Mouse (Mus musculus) limb, embryonic 15.5 days (tissue): ENCODE measurements around the gene Hoxa6. TPM values are rescaled to one million over a fixed set of nuclear protein-coding genes. Genes with fewer than 3 reads are reported as not detected.

Source experiments
- ATAC-seq: fragments of 200-750 bp; cut with Nextera tagmentation; 2 replicates; pipeline ENCODE4 v1.8.0; 2017; ENCODE audit warnings: low read depth, moderate TSS enrichment; ENCODE audit not compliant: insufficient number of reproducible peaks, low FRiP score, low TSS enrichment
- H3K27ac ChIP-seq: fragments of 300-500 bp; sonication (generic); 2 replicates; pipeline ENCODE4 v1.5.1; 2015; ENCODE audit warnings: moderate library complexity, mild to moderate bottlenecking, inconsistent platforms
- H3K27me3 ChIP-seq: fragments of 300-500 bp; sonication (generic); 2 replicates; pipeline ENCODE4 v1.6.1; 2015; ENCODE audit warnings: inconsistent platforms
- H3K36me3 ChIP-seq: fragments of 300-500 bp; sonication (generic); 2 replicates; pipeline ENCODE4 v1.6.1; 2015; ENCODE audit warnings: inconsistent platforms
- H3K4me1 ChIP-seq: fragments of 300-500 bp; sonication (generic); 2 replicates; pipeline ENCODE4 v1.6.1; 2015; ENCODE audit warnings: inconsistent platforms
- H3K4me2 ChIP-seq: fragments of 300-500 bp; sonication (generic); 2 replicates; pipeline ENCODE4 v1.6.1; 2015; ENCODE audit warnings: mild to moderate bottlenecking, inconsistent platforms
- H3K4me3 ChIP-seq: fragments of 300-500 bp; sonication (generic); 2 replicates; pipeline ENCODE4 v1.5.1; 2015; ENCODE audit warnings: mild to moderate bottlenecking, inconsistent platforms
- H3K9ac ChIP-seq: fragments of 300-500 bp; sonication (generic); 2 replicates; pipeline ENCODE4 v1.6.1; 2015; ENCODE audit warnings: inconsistent platforms
- H3K9me3 ChIP-seq: fragments of 300-500 bp; sonication (generic); 2 replicates; pipeline ENCODE4 v1.6.1; 2016; ENCODE audit warnings: inconsistent platforms
- WGBS: fragments of 180-500 bp; shearing (Covaris S2); methylation state at CpG from one replicate; pipeline ENCODE4 v1.1.7; 2015; 5-methylcytosine and 5-hydroxymethylcytosine counted together
- polyA plus RNA-seq: library from polyadenylated mRNA; unstranded; fragments of >200 nt; fragmentation: Nextera tagmentation; extraction: Ambion mirVana; gene quantifications from 2 replicates; pipeline ENCODE4 v1.2.1, GENCODE M21; 2015

Gene Hoxa6
- polyA plus RNA-seq, 1 experiment from 2014 or later, result 1.1 TPM

DNA sequence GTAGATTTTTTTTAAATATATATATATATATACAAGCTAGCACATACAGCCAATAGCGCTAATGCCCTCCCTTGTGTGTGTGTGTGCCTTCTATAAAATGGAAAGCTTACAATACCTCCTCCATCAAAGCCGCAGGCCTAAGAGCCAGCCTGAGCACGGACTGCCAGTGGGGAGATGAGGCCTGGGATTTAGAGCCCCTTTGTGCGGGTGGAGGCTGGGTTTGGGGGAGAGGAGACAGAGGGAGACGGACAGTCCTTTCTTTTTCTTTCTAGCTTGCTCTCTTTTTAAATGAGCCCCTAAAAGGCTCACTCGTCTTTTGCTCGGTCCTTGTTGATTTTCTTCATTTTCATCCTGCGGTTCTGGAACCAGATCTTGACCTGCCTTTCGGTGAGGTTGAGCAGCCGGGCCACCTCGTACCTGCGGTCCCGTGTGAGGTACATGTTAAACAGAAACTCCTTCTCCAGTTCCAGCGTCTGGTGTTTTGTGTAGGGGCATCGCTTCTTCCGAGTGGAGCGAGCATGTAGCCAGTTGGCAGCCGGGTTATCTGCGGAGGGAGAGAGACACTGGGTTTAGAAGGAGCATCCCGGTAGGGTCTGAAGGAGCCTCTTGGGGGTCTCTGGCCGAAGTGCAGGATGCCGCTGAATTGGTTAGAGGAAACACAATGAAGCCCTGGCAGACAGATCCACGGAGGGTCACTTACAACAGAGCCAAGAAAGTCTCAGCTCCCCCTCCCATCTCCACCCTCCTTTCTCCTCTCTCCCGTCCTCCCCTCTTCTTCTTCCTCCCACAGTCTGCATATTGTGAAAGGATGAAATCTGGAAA lies 15.6 kb upstream of the Hoxa6 start:
- Histone ChIP-seq H3K9me3 (no peaks in the 10 kb centered on the region), H3K4me1 (peaks cover 31% of the 10 kb centered on the region), H3K27ac (peak overlapping the region; percentile 95), H3K36me3 (no peaks in the 10 kb centered on the region), H3K4me2 (peak overlapping the region; percentile 86), H3K9ac (peak overlapping the region; percentile 83), H3K4me3 (peak overlapping the region; percentile 68), H3K27me3 (peaks cover 8% of the 10 kb centered on the region)
- ATAC-seq, result no peak
- WGBS, result 2% methylated on average over 24 of the region's 24 CpGs

DNA sequence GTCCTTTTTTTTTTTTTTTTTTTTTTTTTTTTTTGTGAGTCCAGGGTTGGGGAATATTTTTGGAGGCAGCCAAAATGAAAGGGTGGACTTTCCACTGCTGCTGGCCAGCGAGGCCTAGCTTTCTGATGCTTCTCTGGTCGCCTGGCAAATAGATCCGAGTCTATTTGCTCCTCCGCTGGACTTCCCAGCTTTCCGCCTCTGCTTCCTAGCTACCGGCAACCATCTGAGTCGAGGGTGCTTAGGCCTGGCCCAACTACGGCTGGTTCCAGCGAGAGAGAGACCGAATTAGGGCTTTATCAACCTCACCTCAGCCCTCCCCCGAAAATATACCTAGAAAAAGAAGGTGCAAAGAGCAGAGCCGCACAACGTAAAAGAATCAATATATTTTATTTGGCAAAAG lies 14.2 kb upstream of the Hoxa6 start:
- WGBS, result 7% methylated on average over 13 of the region's 13 CpGs
- H3K27ac ChIP-seq, result peak overlapping the region; percentile 95
- no peaks in the 10 kb centered on the region for H3K36me3 ChIP-seq
- H3K4me3 ChIP-seq, result peak overlapping the region; percentile 68
- ATAC-seq, result no peak
- peaks cover 41% of the 10 kb centered on the region for H3K4me1 ChIP-seq
- H3K4me2 ChIP-seq, result peak overlapping the region; percentile 86
- peak overlapping the region; percentile 24 for H3K9ac ChIP-seq
- H3K9me3 ChIP-seq, result no peaks in the 10 kb centered on the region
- H3K27me3 ChIP-seq, result peaks cover 12% of the 10 kb centered on the region

DNA sequence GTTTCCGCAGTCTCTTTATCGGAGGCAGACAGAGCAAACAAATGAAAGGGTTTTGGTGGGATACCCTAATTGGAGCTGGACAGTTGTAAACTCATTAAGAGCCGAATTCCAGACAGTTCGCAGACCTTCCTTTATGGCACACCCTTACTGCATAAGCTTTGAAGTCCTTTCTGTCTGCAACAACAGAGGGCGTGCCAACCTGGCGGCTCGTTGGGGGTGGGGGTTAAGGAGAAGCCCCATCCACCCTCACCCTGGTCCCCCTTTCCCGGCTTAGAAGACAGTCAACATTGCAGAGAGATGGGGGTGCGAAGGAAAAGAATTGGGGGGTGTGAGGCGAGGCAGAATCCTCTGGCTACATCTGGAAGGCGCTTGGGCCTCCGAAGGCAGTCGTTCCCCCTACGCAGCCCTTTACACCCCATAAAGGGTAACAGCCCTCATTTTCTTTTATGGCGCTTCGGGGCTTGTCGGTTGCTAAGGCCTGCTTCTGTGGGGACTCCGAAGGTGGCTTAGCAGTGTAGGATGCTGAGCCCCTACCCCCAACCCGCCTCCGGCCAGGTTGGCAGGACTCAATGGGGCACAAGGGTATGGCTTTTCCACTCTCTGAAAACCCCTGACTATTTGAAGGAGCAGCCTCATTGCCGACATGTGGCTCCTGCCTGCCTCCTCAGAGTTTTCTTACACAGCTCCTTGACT lies 13.6 kb upstream of the Hoxa6 start:
- Histone ChIP-seq H3K9me3 (no peaks in the 10 kb centered on the region), H3K27ac (peak overlapping the region; percentile 95), H3K27me3 (peaks cover 12% of the 10 kb centered on the region), H3K9ac (peak overlapping the region; percentile 66; the same call in 1 of the 2 replicates), H3K36me3 (no peaks in the 10 kb centered on the region), H3K4me3 (peak overlapping the region; percentile 68), H3K4me2 (peak overlapping the region; percentile 86), H3K4me1 (peaks cover 43% of the 10 kb centered on the region)
- ATAC-seq, result peak; percentile 63
- 2% methylated on average over 21 of the region's 21 CpGs for WGBS

DNA sequence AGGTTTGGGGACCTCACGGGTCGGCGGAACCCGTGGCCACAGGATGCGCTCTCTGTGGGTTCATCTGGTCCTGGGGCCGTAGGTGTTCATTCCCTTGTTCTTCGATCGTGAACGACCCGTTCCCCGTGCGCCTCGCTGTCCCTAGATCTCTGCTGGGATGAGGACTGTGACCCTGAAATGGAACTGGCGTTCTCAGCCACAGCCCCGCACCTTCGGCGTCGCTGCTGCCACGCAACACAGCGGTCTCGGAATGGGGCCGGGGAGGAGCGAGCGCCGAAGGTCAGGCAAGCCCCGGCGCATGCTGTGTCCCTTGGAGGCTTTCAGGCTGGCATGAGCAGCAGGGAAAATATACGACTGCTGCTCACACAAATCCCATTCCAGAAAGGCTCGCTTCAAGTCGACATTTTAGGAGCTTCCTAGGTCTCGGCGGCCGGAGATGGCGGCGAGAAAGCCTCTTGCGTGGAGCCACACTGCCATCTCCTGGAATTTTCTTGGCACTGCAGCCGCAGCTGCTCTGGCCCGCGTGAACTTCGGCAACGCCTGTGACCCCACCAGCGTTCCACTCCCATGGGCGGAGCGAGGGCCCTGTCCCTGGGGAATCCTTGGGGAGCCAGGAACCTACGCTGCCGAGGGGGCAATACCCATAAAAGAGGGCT lies 12.9 kb upstream of the Hoxa6 start, which contains the start of gene Hoxa7:
Gene Hoxa7, minus strand, starts transcription at position 518 of the 656 bp plus-strand sequence.
- Histone ChIP-seq H3K27me3 (peaks cover 12% of the 10 kb centered on the region), H3K36me3 (no peaks in the 10 kb centered on the region), H3K9me3 (no peaks in the 10 kb centered on the region), H3K9ac (peak within 1 kb of the TSS; percentile 66), H3K27ac (peak within 1 kb of the TSS; percentile 95), H3K4me1 (peaks cover 41% of the 10 kb centered on the region), H3K4me3 (peak within 1 kb of the TSS; percentile 68), H3K4me2 (peak within 1 kb of the TSS; percentile 86)
- ATAC-seq, result peak; percentile 54
- WGBS, result 2% methylated on average over 46 of the region's 46 CpGs

DNA sequence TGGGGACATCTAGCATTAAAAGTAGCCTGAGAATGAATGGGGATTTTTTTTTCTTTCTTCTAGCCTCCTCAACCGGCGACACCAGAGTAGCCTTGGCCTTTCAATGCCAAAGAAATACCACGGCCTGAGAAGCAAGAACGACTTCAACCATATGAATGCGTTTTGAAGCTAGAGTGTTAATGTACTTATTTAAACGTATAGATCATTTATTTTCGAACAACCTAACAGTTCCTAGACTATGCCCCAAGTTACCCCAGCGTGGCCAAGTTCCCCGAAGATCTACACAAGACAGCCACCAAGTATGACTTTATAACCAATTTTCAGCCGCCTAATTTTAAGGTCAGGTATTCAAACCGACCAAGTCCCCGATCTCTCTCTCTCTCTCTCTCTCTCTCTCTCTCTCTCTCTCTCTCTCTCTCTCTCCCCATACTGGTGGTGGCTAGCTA lies 12.4 kb upstream of the Hoxa6 start:
- ATAC-seq, result no peak
- Histone ChIP-seq H3K9ac (peak overlapping the region; percentile 66; the same call in 1 of the 2 replicates), H3K27ac (peak overlapping the region; percentile 95), H3K9me3 (no peaks in the 10 kb centered on the region), H3K4me3 (peak overlapping the region; percentile 68), H3K27me3 (peaks cover 16% of the 10 kb centered on the region), H3K4me1 (peaks cover 46% of the 10 kb centered on the region), H3K36me3 (no peaks in the 10 kb centered on the region), H3K4me2 (peak overlapping the region; percentile 86)
- 13% methylated on average over 12 of the region's 12 CpGs for WGBS

DNA sequence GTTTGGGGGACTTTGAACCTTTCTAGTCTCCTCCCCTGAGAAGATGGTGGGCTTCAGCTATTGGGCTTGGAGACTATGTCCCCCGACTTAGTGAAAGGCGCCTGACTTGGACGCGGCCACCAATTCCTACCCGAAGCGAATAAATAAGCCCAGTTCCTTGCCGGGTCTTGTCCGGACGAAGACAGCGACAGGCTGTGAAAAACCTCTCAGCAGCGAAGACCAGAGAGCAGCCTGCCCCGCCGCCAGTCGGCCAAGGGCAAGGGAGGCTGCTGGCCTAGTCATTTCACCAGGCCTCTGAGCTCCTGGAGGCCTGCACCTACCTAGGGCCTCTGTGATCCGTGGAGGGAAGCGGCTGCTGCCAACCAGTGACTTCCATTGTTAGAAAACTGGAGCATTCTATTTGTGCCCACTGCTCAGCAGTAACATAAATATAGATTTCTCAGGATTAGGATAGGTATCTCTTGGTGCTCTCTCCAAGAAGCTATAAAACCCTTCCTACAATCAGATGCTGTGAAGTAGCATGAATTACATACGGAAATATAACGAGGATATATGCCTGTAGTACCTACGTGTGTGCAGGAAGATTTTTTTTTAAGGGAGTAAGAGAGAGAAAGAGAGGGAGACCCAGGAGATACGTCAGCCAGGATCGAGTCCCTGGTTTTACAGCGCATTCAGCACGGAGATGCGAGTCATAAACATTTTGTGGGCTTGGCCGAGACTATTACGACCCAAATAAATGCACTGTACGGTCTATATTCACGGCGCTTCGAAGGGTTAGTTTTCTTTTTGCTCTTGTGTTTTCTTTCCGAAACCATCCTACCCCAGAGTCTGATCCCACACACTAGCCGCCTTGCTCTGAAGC lies 11.7 kb upstream of the Hoxa6 start:
- H3K9ac ChIP-seq, result no peak overlapping the region
- no peaks in the 10 kb centered on the region for H3K9me3 ChIP-seq
- 35% methylated on average over 32 of the region's 32 CpGs for WGBS
- H3K27ac ChIP-seq, result peak overlapping the region; percentile 95; the same call in 1 of the 2 replicates
- H3K4me3 ChIP-seq, result peak overlapping the region; percentile 68
- peaks cover 50% of the 10 kb centered on the region for H3K4me1 ChIP-seq
- no peaks in the 10 kb centered on the region for H3K36me3 ChIP-seq
- peak overlapping the region; percentile 86 for H3K4me2 ChIP-seq
- H3K27me3 ChIP-seq, result peaks cover 21% of the 10 kb centered on the region
- no peak for ATAC-seq

DNA sequence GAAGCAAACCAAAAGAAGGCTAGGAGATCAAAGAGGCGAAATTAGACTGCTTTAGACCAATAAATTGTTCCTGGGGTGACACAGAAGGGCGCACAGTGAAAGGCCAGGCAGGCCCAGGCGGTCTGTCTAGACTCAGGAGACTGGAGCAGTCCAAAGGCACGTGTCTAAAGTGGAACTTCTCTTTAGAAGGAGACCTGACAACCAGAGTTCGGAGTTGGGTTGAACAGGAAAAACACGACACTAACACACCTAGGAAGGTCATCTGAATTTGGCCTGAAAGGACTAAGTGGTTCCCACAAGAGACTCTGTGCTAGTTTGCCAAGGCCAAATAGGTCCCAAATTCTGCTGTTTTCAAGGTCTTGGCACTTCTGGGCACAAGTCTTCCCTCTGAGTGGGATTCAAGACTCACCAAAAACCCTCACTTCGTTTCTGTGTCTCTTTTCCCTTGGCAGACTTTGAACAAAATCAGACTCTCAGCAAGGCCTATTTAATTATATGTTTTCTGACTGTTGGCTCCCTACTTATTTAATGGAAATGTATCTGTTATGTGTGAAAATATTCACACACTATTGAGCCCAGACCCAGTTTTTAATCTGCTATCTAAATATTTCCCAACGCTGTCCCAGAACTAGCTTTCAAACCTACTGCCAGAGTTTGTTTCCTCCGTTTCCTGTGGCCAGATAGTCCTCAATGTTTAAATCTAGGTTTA lies 10.9 kb upstream of the Hoxa6 start:
- Histone ChIP-seq H3K27ac (0 out of 2 replicates have a peak overlapping the region, but pooled peaks have one; percentile 17), H3K4me1 (peaks cover 50% of the 10 kb centered on the region), H3K4me3 (no peak overlapping the region), H3K4me2 (peak overlapping the region; percentile 86), H3K36me3 (no peaks in the 10 kb centered on the region), H3K9me3 (no peaks in the 10 kb centered on the region), H3K9ac (no peak overlapping the region), H3K27me3 (peaks cover 30% of the 10 kb centered on the region)
- ATAC-seq, result no peak
- 75% methylated on average over 9 of the region's 9 CpGs for WGBS

DNA sequence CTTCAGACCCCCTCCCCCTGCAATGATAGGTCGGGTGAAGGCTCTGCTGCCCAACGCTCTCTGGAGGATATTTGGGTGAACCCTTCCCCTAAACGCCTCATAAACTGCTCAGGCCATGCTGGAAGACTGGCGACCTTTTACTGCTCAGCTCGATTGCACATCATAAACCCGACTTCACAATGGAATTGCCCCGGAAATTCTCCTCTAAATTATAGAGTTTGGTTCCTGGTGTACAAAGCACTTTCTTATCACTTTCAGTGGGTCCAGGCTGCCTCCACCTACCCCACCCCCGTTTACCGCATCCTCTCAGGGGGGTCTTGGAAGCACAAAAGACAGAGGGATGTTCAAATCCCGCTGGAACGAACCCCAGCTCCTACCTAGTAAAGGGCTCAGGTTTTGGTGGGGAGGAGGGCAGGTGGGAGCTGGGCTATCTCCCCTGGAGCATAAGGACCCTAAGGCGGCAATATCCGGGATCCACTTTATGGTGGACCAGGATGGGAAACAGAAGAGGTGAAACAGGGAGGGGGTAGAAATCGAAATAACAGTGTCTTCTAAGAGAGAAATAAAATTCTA lies 10.2 kb upstream of the Hoxa6 start:
- no peaks in the 10 kb centered on the region for H3K36me3 ChIP-seq
- 0 out of 2 replicates have a peak overlapping the region, but pooled peaks have one; percentile 17 for H3K27ac ChIP-seq
- peak overlapping the region; percentile 83; the same call in 1 of the 2 replicates for H3K4me2 ChIP-seq
- no peaks in the 10 kb centered on the region for H3K9me3 ChIP-seq
- no peak overlapping the region for H3K4me3 ChIP-seq
- peaks cover 32% of the 10 kb centered on the region for H3K27me3 ChIP-seq
- H3K4me1 ChIP-seq, result peaks cover 51% of the 10 kb centered on the region
- H3K9ac ChIP-seq, result no peak overlapping the region
- WGBS, result 43% methylated on average over 14 of the region's 14 CpGs
- ATAC-seq, result no peak

DNA sequence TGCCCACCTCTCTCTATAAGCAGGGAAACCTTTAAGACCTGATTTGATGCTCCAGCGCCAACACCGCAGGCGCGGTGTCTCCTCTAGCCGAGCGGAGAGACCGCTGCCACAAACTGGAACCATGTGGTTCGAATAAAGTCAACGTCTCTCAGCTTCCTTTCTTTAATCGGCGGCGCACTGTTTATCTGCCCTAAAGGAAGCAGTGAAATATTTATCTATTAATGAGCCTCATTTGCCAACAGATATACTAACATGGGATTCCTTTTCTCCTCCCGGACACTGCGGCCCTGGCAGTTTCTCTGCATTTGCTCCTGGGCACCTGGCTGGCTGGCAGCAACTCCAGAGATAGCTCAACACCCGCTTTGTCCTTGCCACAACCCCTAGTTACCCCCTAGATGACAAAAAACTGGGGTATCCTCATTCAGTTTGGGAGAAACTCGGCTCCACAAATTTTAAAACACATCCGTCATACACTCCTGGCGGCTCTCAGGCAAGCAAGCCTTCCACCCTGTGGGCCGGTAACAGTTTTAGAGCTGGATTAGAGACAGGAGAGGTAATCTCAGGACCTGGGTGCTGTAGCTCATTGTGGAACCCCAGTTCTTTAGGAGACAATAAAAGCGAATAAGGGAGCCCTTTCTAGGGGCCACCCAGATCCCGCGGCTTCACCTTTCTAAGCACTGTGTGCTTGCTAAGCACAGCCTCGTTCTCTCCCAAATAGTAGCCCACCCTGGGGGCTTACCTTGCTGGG lies 9.5 kb upstream of the Hoxa6 start:
- no peak for ATAC-seq
- WGBS, result 19% methylated on average over 23 of the region's 23 CpGs
- H3K36me3 ChIP-seq, result no peaks in the 10 kb centered on the region
- peak overlapping the region; percentile 82 for H3K27ac ChIP-seq
- H3K9ac ChIP-seq, result peak overlapping the region; percentile 34
- peak overlapping the region; percentile 83 for H3K4me2 ChIP-seq
- H3K27me3 ChIP-seq, result peaks cover 32% of the 10 kb centered on the region
- no peaks in the 10 kb centered on the region for H3K9me3 ChIP-seq
- H3K4me1 ChIP-seq, result peaks cover 54% of the 10 kb centered on the region
- H3K4me3 ChIP-seq, result peak overlapping the region; percentile 53

DNA sequence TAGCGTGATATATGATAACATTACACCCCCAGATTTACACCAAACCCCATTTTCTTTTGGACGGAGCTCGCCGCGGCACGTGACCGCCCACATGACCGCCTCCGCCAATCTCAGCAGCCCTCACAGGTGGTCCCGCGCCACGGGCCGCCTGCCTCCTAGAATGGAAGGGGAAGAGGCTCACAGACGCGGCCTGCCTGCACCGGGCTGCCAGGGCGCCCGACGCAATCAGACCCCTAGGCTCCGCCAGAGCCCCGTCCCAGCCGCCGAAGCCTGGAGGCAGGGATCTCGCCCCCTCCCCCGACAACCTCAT lies 8.9 kb upstream of the Hoxa6 start:
- Histone ChIP-seq H3K4me1 (peaks cover 61% of the 10 kb centered on the region), H3K27me3 (peaks cover 32% of the 10 kb centered on the region), H3K4me3 (peak overlapping the region; percentile 53), H3K9ac (peak overlapping the region; percentile 45), H3K27ac (peak overlapping the region; percentile 89), H3K4me2 (peak overlapping the region; percentile 83), H3K9me3 (no peaks in the 10 kb centered on the region), H3K36me3 (no peaks in the 10 kb centered on the region)
- WGBS, result under 1% methylated on average over 25 of the region's 25 CpGs
- ATAC-seq, result peak; percentile 68
